In genomic region chr1:90117207-90117606, GRCm38 (mm10) we compare ENCODE assay signal across 23 mouse cellular contexts. TPM values are rescaled to one million over a fixed set of nuclear protein-coding genes. Genes with fewer than 3 reads are reported as not detected.
DNase-seq lines count a peak whose midpoint lies in the region; TF ChIP-seq lines count a peak whose summit lies in the region.
"Had no signal": no experiment of that assay in that cellular context is flagged by ENCODE, and none has a peak within 500 bp of the region (broad histone marks: within the 10 kb centered on the region; RNA-seq: fewer than 3 reads in every experiment).

No protein-coding gene starts in this region.

- no peaks in the 10 kb centered on the region for H3K36me3 ChIP-seq in kidney, adult 2 months (ENCODE audit: control insufficient read depth, insufficient read depth, low read length)
- H3K36me3 ChIP-seq: embryonic facial prominence, embryonic 13.5 days; embryonic facial prominence, embryonic 15.5 days; forebrain, embryonic 10.5 days; forebrain, embryonic 12.5 days had no signal

- H3K4me3 ChIP-seq in kidney, adult 2 months (ENCODE audit: insufficient read depth, low read depth, low read length), result no peak overlapping the region
- H3K4me3 ChIP-seq: embryonic facial prominence, embryonic 13.5 days; embryonic facial prominence, embryonic 15.5 days; erythroblast, embryonic 14.5 days; forebrain, embryonic 10.5 days; forebrain, embryonic 12.5 days had no signal

- no peak for TF ChIP-seq CTCF in kidney, adult 2 months (conservative IDR thresholded peaks at IDR 0.05; ENCODE audit: insufficient read depth, insufficient read length, low read depth, low read length)

- H3K4me1 ChIP-seq in kidney, adult 2 months (ENCODE audit: control insufficient read depth, insufficient read depth, low read length), result no peaks in the 10 kb centered on the region
- H3K4me1 ChIP-seq: forebrain, embryonic 10.5 days had no signal

- no peaks in the 10 kb centered on the region for H3K27me3 ChIP-seq in kidney, adult 2 months (replicated peaks; ENCODE audit: control insufficient read depth, insufficient read depth, low read length)
- H3K27me3 ChIP-seq: embryonic facial prominence, embryonic 13.5 days; embryonic facial prominence, embryonic 15.5 days; forebrain, embryonic 12.5 days had no signal

- no peak overlapping the region for H3K27ac ChIP-seq in kidney, adult 2 months (ENCODE audit: insufficient read depth, low read depth, low read length)
- H3K27ac ChIP-seq: embryonic facial prominence, embryonic 15.5 days; forebrain, embryonic 10.5 days; forebrain, embryonic 12.5 days had no signal

- DNase-seq in kidney, adult 2 months, result peak; percentile 24
- DNase-seq in kidney, adult 18-20 months, result no peak
- DNase-seq in lung, postnatal 10 days, result peak; percentile 13
- DNase-seq in lung, postnatal 14 days, result no peak
- DNase-seq in lung, postnatal 36 days, result peak; percentile 53
- DNase-seq in thymus, postnatal 25 days, result no peak
- DNase-seq: adrenal gland, adult 2 months; adrenal gland, postnatal 10 days; adrenal gland, postnatal 25 days; cerebellum, adult 11 months; cerebellum, adult 18-20 months; cerebellum, adult 8-10 months; cerebellum, adult 9-11 months; cerebellum, postnatal 14 days; cerebellum, postnatal 36 days; embryo, embryonic 11 days had no signal

- TF ChIP-seq POLR2A in kidney, adult 2 months (IDR thresholded peaks at IDR 0.05; ENCODE audit: low read depth, low read length), result no peak

- 42% methylated on average over 7 of the region's 7 CpGs for WGBS in kidney, adult 2 months

RNA-seq across cellular contexts. Expression of gene Iqca, which starts 36.0 kb away (rescaled TPM):
- polyA plus RNA-seq in kidney, adult 2 months (2012; rRNA removed), result 0.05 and 0.33 TPM in 2 replicates
- polyA plus RNA-seq: adrenal gland, adult 2 months; C2C12; embryonic facial prominence, embryonic 11.5 days; erythroblast, embryonic 14.5 days had no signal

Comparison
In these comparisons a context has a peak if more than half of its experiments do, and no peak if none do; other contexts are left out.
1. DNase-seq: peak in kidney, adult 2 months (single experiment), lung, postnatal 10 days (single experiment) and lung, postnatal 36 days (single experiment); none in kidney, adult 18-20 months (single experiment), lung, postnatal 14 days (single experiment) and thymus, postnatal 25 days (single experiment).